Mouse (Mus musculus): ENCODE measurements around the gene Ddx10. TPM values are rescaled to one million over a fixed set of nuclear protein-coding genes. Genes with fewer than 3 reads are reported as not detected.

The Ddx10 gene
- polyA plus RNA-seq, 1 experiment from 2014 or later: 30.1 TPM

GRCm38 (mm10) chr9:53065028-53065427, 182.8 kb downstream of the Ddx10 start:
- no peaks in the 10 kb centered on the region for H3K27me3 ChIP-seq (ENCODE audit: insufficient read depth, low read length)
- 0 out of 2 replicates have a peak, but pooled peaks cover 2% of the 10 kb centered on the region for H3K9me3 ChIP-seq (ENCODE audit: low read length)
- H3K36me3 ChIP-seq (ENCODE audit: insufficient read depth, low read length): no peaks in the 10 kb centered on the region
- no peak overlapping the region for H3K9ac ChIP-seq (replicated peaks; ENCODE audit: low read length)
- H3K27ac ChIP-seq (ENCODE audit: low read length): no peak overlapping the region
- no peak for ATAC-seq (ENCODE audit: low FRiP score, low TSS enrichment)
- H3K4me3 ChIP-seq (ENCODE audit: low read length): no peak overlapping the region
- 68% methylated on average over 2 of the region's 2 CpGs for WGBS
- no peak overlapping the region for H3K4me2 ChIP-seq (replicated peaks; ENCODE audit: low read depth, low read length)
- peaks cover 9% of the 10 kb centered on the region for H3K4me1 ChIP-seq (ENCODE audit: insufficient read depth, low read length)

- 81% methylated on average over 6 of the region's 6 CpGs for WGBS
- no peak overlapping the region for H3K4me2 ChIP-seq (replicated peaks; ENCODE audit: low read depth, low read length)
- no peak for ATAC-seq (ENCODE audit: low FRiP score, low TSS enrichment)
Observed at GRCm38 (mm10) chr9:53064531-53064930, 183.3 kb downstream of the Ddx10 start.

GRCm38 (mm10) chr9:53055306-53055705, 192.5 kb downstream of the Ddx10 start:
- Histone ChIP-seq H3K4me2 (replicated peaks; ENCODE audit: low read depth, low read length) (no peak overlapping the region), H3K36me3 (ENCODE audit: insufficient read depth, low read length) (no peaks in the 10 kb centered on the region), H3K4me3 (ENCODE audit: low read length) (no peak overlapping the region), H3K27me3 (ENCODE audit: insufficient read depth, low read length) (no peaks in the 10 kb centered on the region), H3K9ac (replicated peaks; ENCODE audit: low read length) (no peak overlapping the region), H3K27ac (ENCODE audit: low read length) (no peak overlapping the region), H3K4me1 (ENCODE audit: insufficient read depth, low read length) (no peaks in the 10 kb centered on the region), H3K9me3 (ENCODE audit: low read length) (peaks cover 4% of the 10 kb centered on the region; the same call in 1 of the 2 replicates)
- 59% methylated on average over 3 of the region's 3 CpGs for WGBS
- no peak for ATAC-seq (ENCODE audit: low FRiP score, low TSS enrichment)

More at GRCm38 (mm10) chr9:53064531-53064930, 183.3 kb downstream of the Ddx10 start:
- Histone ChIP-seq H3K4me3 (ENCODE audit: low read length) (no peak overlapping the region), H3K4me1 (ENCODE audit: insufficient read depth, low read length) (peaks cover 9% of the 10 kb centered on the region), H3K36me3 (ENCODE audit: insufficient read depth, low read length) (no peaks in the 10 kb centered on the region), H3K9me3 (ENCODE audit: low read length) (0 out of 2 replicates have a peak, but pooled peaks cover 2% of the 10 kb centered on the region), H3K27ac (ENCODE audit: low read length) (no peak overlapping the region), H3K9ac (replicated peaks; ENCODE audit: low read length) (no peak overlapping the region), H3K27me3 (ENCODE audit: insufficient read depth, low read length) (no peaks in the 10 kb centered on the region)

Other genes with a start within 250 kb of the Ddx10 start
- 2.2 and 3.3 TPM in 2 replicates for gene Exph5, start 53.6 kb upstream of the Ddx10 start, polyA plus RNA-seq (2015; fragmentation: Nextera tagmentation; extraction: Ambion mirVana)
- 30.4 and 34.1 TPM in 2 replicates for gene Kdelc2, start 136.0 kb upstream of the Ddx10 start, polyA plus RNA-seq (2015; fragmentation: Nextera tagmentation; extraction: Ambion mirVana)
- gene 4930550C14Rik, start 154.3 kb upstream of the Ddx10 start, polyA plus RNA-seq (2015; fragmentation: Nextera tagmentation; extraction: Ambion mirVana): 2.6 and 2.7 TPM in 2 replicates